Mouse (Mus musculus) inflammation-experienced regulatory T-cells (primary cell): Measurements from ENCODE around the gene Naip5. TPM values are rescaled to one million over a fixed set of nuclear protein-coding genes. Genes with fewer than 3 reads are reported as not detected.

Source experiments
- polyA plus RNA-seq, 2 experiments: library from polyadenylated mRNA; unstranded; fragments of 100-300 nt; shearing (Covaris generic); gene quantifications; one replicate each; pipeline ENCODE4 v1.2.1; 2017

The Naip5 gene
- polyA plus RNA-seq = 10 to 100 TPM in 1 of 2 experiments, 1 to 10 TPM in 1; 5.6 to 18.4 TPM

DNA sequence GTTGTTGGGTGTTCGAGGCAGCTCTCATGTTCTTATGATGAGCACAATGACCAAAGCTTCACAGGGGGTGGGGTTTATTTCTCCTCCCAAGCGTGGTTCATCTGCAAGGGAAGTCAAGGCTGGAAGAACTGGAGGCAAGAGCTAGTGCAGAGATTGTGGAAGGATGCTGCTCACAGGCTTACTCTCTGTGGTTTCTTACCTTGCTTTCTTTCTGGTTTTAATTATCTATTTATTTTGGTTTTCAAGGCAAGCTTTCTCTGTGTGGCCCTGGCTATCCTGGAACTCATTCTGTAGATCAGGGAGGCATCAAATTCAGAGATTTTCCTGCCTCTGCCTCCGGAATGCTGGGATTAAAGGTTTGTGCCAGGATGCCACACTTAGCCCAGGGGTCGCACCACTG, at the start of gene Naip5:
TSS of gene Naip5 (minus strand) at position 101 of the 400 bp plus-strand sequence.

DNA sequence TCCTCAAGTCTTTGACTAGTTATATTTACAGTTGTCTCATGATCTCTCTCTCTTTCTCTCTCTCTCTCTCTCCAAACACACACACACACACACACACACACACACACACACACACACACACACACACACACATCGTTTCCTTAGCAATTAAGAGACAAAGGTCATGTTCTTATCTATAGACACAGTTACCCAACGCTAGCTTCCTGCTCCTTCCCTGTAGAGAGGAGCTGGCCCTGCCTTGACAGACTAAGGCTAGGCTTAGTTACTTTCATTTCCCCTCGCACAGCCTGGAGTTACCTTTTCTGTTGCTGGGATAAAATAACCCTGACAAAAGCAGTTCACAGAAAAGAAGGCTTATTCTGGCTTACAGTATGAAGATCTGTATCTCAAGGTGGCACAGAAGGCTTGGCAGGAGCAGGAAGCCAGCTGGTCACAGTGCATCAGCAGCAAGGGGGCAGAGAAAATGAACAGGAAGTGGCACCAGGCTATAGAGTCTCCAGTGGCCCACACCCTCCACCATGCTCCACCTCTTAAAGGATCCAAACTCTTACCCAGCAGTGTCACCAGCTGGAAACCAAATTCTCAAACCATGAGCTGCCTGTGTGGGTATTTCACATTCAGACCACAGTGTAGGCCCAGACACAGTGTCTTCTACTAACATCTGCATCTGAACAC, 44.3 kb downstream of the Naip5 start, which contains the start of gene Naip2:
TSS of gene Naip2 (minus strand) at position 434 of the 675 bp plus-strand sequence.

Other genes with a start within 250 kb of the Naip5 start
- gene Mccc2, start 230.7 kb downstream of the Naip5 start, polyA plus RNA-seq = 10 to 100 TPM in 1 of 2 experiments, 1 to 10 TPM in 1; 9.1 to 12.0 TPM
- gene Bdp1, start 142.3 kb downstream of the Naip5 start, polyA plus RNA-seq = 10 to 100 TPM; 60.0 to 61.3 TPM
- gene Serf1, start 138.3 kb downstream of the Naip5 start, polyA plus RNA-seq = 1 to 10 TPM; 4.4 to 4.7 TPM
- 10 to 100 TPM; 36.9 to 53.7 TPM for gene Smn1, start 121.5 kb downstream of the Naip5 start, polyA plus RNA-seq
- gene Naip2, start 44.2 kb downstream of the Naip5 start, polyA plus RNA-seq = 10 to 100 TPM in 1 of 2 experiments, 1 to 10 TPM in 1; 8.8 to 12.2 TPM
- gene Naip6, start 71.4 kb upstream of the Naip5 start, polyA plus RNA-seq = 1 to 10 TPM; 2.1 to 3.6 TPM
- gene Naip1, start 206.5 kb upstream of the Naip5 start, polyA plus RNA-seq = under 1 TPM in 1 of 2 experiments, not detected in 1; 0.24 TPM
- gene Gtf2h2, start 246.3 kb upstream of the Naip5 start, polyA plus RNA-seq = 10 to 100 TPM; 54.0 to 58.2 TPM